Mouse (Mus musculus): Measurements from ENCODE around the gene Spns3.

- TF ChIP-seq CTCF (IDR thresholded peaks at IDR 0.05; ENCODE audit: control insufficient read depth, insufficient read depth, insufficient read length) = no peak
- no peak for TF ChIP-seq MAX (IDR thresholded peaks at IDR 0.05)
- no peak for TF ChIP-seq MYOD1 (IDR thresholded peaks at IDR 0.05; ENCODE audit: control insufficient read depth, insufficient read length, low read depth)
These were observed 17.4 kb downstream of the Spns3 start for GRCm38 (mm10) chr11:72532890-72533289.
